Mouse (Mus musculus): ENCODE results near the gene Vcl.

GRCm38 (mm10) chr14:20886266-20886665 is 42.9 kb upstream of the Vcl start:
- TF ChIP-seq CTCF (IDR thresholded peaks at IDR 0.05; ENCODE audit: control insufficient read depth, insufficient read depth, insufficient read length) (no peak), MAX (IDR thresholded peaks at IDR 0.05) (no peak), MYOG (IDR thresholded peaks at IDR 0.05; ENCODE audit: control insufficient read depth, extremely low read depth, insufficient read length) (no peak)
